Mouse (Mus musculus): ENCODE data around the gene Yars. TPM values are rescaled to one million over a fixed set of nuclear protein-coding genes. Genes with fewer than 3 reads are reported as not detected.

The Yars gene
- polyA plus RNA-seq, 1 experiment from 2014 or later = 115 TPM

GRCm38 (mm10) chr4:129145943-129146342 lies 43.6 kb upstream of the Yars start:
- no peaks in the 10 kb centered on the region for H3K27me3 ChIP-seq (ENCODE audit: control insufficient read depth, insufficient read depth, low read length)
- DNase-seq (ENCODE audit: low spot score) = no peak
- H3K4me3 ChIP-seq (ENCODE audit: low read depth, low read length) = no peak overlapping the region
- peaks cover 2% of the 10 kb centered on the region for H3K36me3 ChIP-seq (ENCODE audit: control insufficient read depth, insufficient read depth, low read length)
- ATAC-seq (ENCODE audit: insufficient read depth, low FRiP score, low TSS enrichment) = no peak
- H3K9ac ChIP-seq (ENCODE audit: low read length) = no peak overlapping the region
- WGBS = 78% methylated on average over 4 of the region's 4 CpGs
- H3K4me1 ChIP-seq (ENCODE audit: control insufficient read depth, insufficient read depth, low read length) = no peaks in the 10 kb centered on the region; the same call in 1 of the 2 replicates
- H3K9me3 ChIP-seq (ENCODE audit: control insufficient read depth, low read length) = no peaks in the 10 kb centered on the region
- H3K4me2 ChIP-seq (ENCODE audit: low read depth) = no peak overlapping the region
- H3K27ac ChIP-seq (ENCODE audit: low read depth, low read length) = no peak overlapping the region

- Histone ChIP-seq H3K27me3 (ENCODE audit: control insufficient read depth, insufficient read depth, low read length) (no peaks in the 10 kb centered on the region), H3K9me3 (ENCODE audit: control insufficient read depth, low read length) (no peaks in the 10 kb centered on the region), H3K4me3 (ENCODE audit: low read depth, low read length) (no peak overlapping the region), H3K4me1 (ENCODE audit: control insufficient read depth, insufficient read depth, low read length) (no peaks in the 10 kb centered on the region), H3K36me3 (ENCODE audit: control insufficient read depth, insufficient read depth, low read length) (no peaks in the 10 kb centered on the region), H3K9ac (ENCODE audit: low read length) (no peak overlapping the region), H3K4me2 (ENCODE audit: low read depth) (no peak overlapping the region), H3K27ac (ENCODE audit: low read depth, low read length) (no peak overlapping the region)
- DNase-seq (ENCODE audit: low spot score) = no peak
- WGBS = 84% methylated on average over 2 of the region's 2 CpGs
- ATAC-seq (ENCODE audit: insufficient read depth, low FRiP score, low TSS enrichment) = no peak
These were observed 43.2 kb upstream of the Yars start for GRCm38 (mm10) chr4:129146392-129146791.

DNA sequence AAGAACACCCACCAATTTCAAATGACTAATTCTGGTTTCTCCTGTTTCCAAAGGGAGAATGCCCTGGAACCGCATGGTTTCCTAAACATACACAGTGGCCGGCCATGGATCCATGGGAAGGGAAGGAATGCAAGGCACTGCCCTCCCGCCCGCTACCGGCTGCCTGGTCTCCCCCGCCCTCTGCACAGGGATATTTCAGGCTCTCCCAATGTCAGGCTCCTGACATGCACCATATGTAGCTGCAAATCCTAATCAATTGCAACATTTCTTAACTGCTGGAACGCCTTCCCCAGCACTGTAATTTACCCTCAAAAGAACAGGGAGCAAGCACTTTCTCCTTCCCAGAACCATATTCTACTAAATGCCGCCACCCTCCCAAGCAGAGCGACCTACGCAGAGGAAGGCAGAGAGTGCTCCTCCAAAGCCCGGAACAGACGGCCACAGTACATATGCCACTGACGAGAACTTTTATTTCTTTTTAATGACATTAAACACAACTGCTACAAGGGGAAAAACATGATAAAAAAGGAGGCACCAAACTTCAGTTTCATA lies 41.9 kb upstream of the Yars start:
- no peak for ATAC-seq (ENCODE audit: insufficient read depth, low FRiP score, low TSS enrichment)
- H3K4me3 ChIP-seq (ENCODE audit: low read depth, low read length) = no peak overlapping the region
- no peaks in the 10 kb centered on the region for H3K27me3 ChIP-seq (ENCODE audit: control insufficient read depth, insufficient read depth, low read length)
- no peak overlapping the region for H3K27ac ChIP-seq (ENCODE audit: low read depth, low read length)
- no peak overlapping the region for H3K9ac ChIP-seq (ENCODE audit: low read length)
- H3K9me3 ChIP-seq (ENCODE audit: control insufficient read depth, low read length) = no peaks in the 10 kb centered on the region
- H3K4me1 ChIP-seq (ENCODE audit: control insufficient read depth, insufficient read depth, low read length) = no peaks in the 10 kb centered on the region
- no peak for DNase-seq (ENCODE audit: low spot score)
- 88% methylated on average over 13 of the region's 13 CpGs for WGBS
- H3K36me3 ChIP-seq (ENCODE audit: control insufficient read depth, insufficient read depth, low read length) = no peaks in the 10 kb centered on the region
- no peak overlapping the region for H3K4me2 ChIP-seq (ENCODE audit: low read depth)

GRCm38 (mm10) chr4:129149321-129149720 lies 40.2 kb upstream of the Yars start:
- DNase-seq (ENCODE audit: low spot score) (no peak), ATAC-seq (ENCODE audit: insufficient read depth, low FRiP score, low TSS enrichment) (no peak)
- Histone ChIP-seq H3K9ac (ENCODE audit: low read length) (no peak overlapping the region), H3K36me3 (ENCODE audit: control insufficient read depth, insufficient read depth, low read length) (no peaks in the 10 kb centered on the region), H3K4me2 (ENCODE audit: low read depth) (no peak overlapping the region), H3K4me1 (ENCODE audit: control insufficient read depth, insufficient read depth, low read length) (no peaks in the 10 kb centered on the region), H3K9me3 (ENCODE audit: control insufficient read depth, low read length) (no peaks in the 10 kb centered on the region), H3K4me3 (ENCODE audit: low read depth, low read length) (no peak overlapping the region), H3K27me3 (ENCODE audit: control insufficient read depth, insufficient read depth, low read length) (no peaks in the 10 kb centered on the region), H3K27ac (ENCODE audit: low read depth, low read length) (peak overlapping the region; percentile 53; the same call in 1 of the 2 replicates)
- WGBS = 55% methylated on average over 1 of the region's 1 CpGs

DNA sequence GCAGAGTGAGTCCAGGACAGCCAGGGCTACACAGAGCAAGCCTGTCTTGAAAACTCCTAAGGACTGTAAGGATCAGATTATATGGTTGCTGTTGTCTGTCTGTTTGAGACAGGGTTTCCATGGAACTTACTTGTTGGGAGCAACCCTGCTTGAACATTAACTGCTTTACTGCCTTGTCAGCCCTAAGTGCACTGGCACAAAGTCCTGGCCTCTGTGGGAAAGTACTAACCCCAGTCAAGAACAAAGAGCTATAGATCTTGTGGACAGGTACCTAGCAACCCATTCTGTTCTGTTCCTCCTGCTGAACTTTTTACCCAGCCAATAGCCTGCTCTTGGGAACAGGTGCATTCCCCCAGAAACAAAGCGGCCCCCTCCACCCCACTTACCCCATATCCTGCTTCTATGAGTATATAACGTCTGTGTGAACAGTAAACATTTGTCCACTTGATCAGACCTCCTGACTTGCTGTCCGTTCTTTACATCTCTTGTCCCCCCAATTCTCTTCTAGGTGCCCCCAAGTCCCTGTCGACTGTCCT lies 38.2 kb upstream of the Yars start:
- Histone ChIP-seq H3K27me3 (ENCODE audit: control insufficient read depth, insufficient read depth, low read length) (no peaks in the 10 kb centered on the region), H3K27ac (ENCODE audit: low read depth, low read length) (no peak overlapping the region), H3K36me3 (ENCODE audit: control insufficient read depth, insufficient read depth, low read length) (no peaks in the 10 kb centered on the region), H3K9me3 (ENCODE audit: control insufficient read depth, low read length) (no peaks in the 10 kb centered on the region), H3K4me2 (ENCODE audit: low read depth) (no peak overlapping the region), H3K9ac (ENCODE audit: low read length) (no peak overlapping the region), H3K4me3 (ENCODE audit: low read depth, low read length) (no peak overlapping the region), H3K4me1 (ENCODE audit: control insufficient read depth, insufficient read depth, low read length) (no peaks in the 10 kb centered on the region)
- 52% methylated on average over 4 of the region's 4 CpGs for whole genome bisulfite sequencing
- ATAC-seq (ENCODE audit: insufficient read depth, low FRiP score, low TSS enrichment) (peak; percentile 58), DNase-seq (ENCODE audit: low spot score) (peak; percentile 35)

DNA sequence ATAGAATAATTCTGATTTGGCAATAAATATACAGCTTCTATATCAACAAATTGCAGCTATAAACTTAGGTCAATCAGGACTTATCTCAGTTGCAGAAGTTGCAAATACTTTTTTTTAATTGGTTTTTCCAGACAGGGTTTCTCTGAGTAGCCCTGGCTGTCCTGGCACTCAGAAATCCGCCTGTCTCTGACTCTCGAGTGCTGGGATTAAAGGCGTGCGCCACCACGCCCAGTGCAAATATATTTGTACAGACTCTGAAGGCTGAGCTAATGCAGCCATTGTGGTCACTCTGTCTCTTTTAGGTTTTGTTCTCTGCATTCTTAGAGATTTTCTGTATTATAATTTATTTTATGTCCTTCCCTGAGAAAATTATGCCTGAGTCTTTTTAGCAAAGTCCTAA lies 32.0 kb upstream of the Yars start:
- 88% methylated on average over 5 of the region's 5 CpGs for WGBS
- Histone ChIP-seq H3K4me1 (ENCODE audit: control insufficient read depth, insufficient read depth, low read length) (no peaks in the 10 kb centered on the region), H3K36me3 (ENCODE audit: control insufficient read depth, insufficient read depth, low read length) (no peaks in the 10 kb centered on the region), H3K4me2 (ENCODE audit: low read depth) (no peak overlapping the region), H3K27ac (ENCODE audit: low read depth, low read length) (no peak overlapping the region), H3K27me3 (ENCODE audit: control insufficient read depth, insufficient read depth, low read length) (no peaks in the 10 kb centered on the region), H3K9me3 (ENCODE audit: control insufficient read depth, low read length) (no peaks in the 10 kb centered on the region), H3K9ac (ENCODE audit: low read length) (no peak overlapping the region), H3K4me3 (ENCODE audit: low read depth, low read length) (no peak overlapping the region)
- ATAC-seq (ENCODE audit: insufficient read depth, low FRiP score, low TSS enrichment) = no peak
- DNase-seq (ENCODE audit: low spot score) = no peak

DNA sequence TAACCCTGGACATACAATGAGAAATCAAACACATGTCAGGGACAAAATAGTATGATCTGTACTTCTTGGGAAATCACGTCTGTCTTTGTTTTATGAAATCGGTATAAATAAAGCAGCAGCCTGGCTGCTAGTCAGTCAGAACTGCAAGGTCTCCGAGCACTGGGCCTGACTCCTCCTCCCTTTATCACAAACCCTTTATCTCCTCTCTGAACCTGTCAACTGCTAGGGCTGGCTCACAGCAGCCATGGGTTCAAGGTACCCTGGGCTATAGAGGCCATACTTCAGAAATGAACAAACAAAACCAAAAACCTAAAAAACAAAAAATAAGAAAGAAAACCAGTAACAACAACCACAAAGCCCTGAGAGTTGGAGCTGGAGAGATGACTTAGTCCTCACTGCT lies 31.0 kb upstream of the Yars start:
- Histone ChIP-seq H3K9me3 (ENCODE audit: control insufficient read depth, low read length) (no peaks in the 10 kb centered on the region), H3K36me3 (ENCODE audit: control insufficient read depth, insufficient read depth, low read length) (0 out of 2 replicates have a peak, but pooled peaks cover 2% of the 10 kb centered on the region), H3K27ac (ENCODE audit: low read depth, low read length) (no peak overlapping the region), H3K4me2 (ENCODE audit: low read depth) (no peak overlapping the region), H3K27me3 (ENCODE audit: control insufficient read depth, insufficient read depth, low read length) (no peaks in the 10 kb centered on the region), H3K4me3 (ENCODE audit: low read depth, low read length) (no peak overlapping the region), H3K4me1 (ENCODE audit: control insufficient read depth, insufficient read depth, low read length) (no peaks in the 10 kb centered on the region), H3K9ac (ENCODE audit: low read length) (no peak overlapping the region)
- DNase-seq (ENCODE audit: low spot score) = no peak
- no peak for ATAC-seq (ENCODE audit: insufficient read depth, low FRiP score, low TSS enrichment)
- WGBS = 80% methylated on average over 3 of the region's 3 CpGs

DNA sequence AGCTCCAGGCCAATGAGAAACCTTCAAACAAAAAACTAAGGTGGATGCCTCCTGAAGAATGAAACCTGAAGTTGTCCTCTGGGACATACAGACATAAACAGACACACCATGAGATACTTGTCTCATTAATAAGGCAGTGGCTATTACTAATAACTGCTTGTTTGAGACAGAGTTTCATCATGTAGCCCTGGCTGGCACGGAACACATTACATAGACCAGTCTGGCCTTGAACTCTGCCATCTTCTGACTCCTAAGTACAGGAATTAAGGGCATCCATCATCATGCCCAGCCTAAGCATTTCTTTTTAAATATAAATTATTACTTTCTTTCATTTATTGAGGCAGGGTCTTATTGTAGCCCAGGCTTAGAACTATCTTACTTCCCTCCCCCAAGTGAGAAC lies 28.5 kb upstream of the Yars start:
- Histone ChIP-seq H3K9me3 (ENCODE audit: control insufficient read depth, low read length) (no peaks in the 10 kb centered on the region), H3K36me3 (ENCODE audit: control insufficient read depth, insufficient read depth, low read length) (peaks cover 7% of the 10 kb centered on the region), H3K27me3 (ENCODE audit: control insufficient read depth, insufficient read depth, low read length) (no peaks in the 10 kb centered on the region), H3K9ac (ENCODE audit: low read length) (no peak overlapping the region), H3K4me1 (ENCODE audit: control insufficient read depth, insufficient read depth, low read length) (no peaks in the 10 kb centered on the region), H3K4me3 (ENCODE audit: low read depth, low read length) (no peak overlapping the region), H3K27ac (ENCODE audit: low read depth, low read length) (no peak overlapping the region), H3K4me2 (ENCODE audit: low read depth) (no peak overlapping the region)
- WGBS = 93% methylated on average over 1 of the region's 1 CpGs
- ATAC-seq (ENCODE audit: insufficient read depth, low FRiP score, low TSS enrichment) (no peak), DNase-seq (ENCODE audit: low spot score) (no peak)

DNA sequence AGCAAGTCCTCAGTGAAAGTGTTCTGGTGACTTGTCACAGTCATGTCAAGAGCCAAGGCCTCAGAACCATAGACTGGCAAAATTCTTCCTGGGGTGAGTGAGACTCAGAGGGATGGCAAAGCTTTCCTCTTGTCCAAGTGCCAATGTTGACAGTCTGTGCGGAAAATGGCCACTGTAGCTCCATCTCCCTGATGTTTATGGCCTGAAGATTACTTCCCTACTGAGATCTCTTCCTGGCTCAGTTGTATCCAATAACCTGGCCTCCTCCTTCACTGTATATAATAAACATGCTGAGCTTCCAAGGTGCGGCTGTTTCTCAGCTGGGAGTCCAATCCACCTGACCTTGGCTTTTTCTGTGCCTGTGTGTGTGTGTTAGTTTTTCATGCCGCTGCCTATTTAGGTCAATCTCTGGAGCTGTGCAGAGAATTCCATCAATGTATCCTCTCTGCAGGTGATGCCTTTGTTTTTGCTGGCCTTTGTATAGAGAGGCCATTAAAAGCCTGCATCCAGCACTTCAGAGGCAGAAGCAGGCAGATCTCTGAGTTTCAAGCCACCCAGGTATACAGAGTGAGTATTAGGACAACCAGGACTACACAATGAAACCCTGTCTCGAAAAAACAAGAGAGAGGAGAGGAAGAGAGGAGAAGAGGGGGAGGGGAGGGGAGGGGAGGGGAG lies 27.8 kb upstream of the Yars start:
- H3K9ac ChIP-seq (ENCODE audit: low read length) = no peak overlapping the region
- peaks cover 7% of the 10 kb centered on the region for H3K36me3 ChIP-seq (ENCODE audit: control insufficient read depth, insufficient read depth, low read length)
- no peaks in the 10 kb centered on the region for H3K9me3 ChIP-seq (ENCODE audit: control insufficient read depth, low read length)
- no peaks in the 10 kb centered on the region for H3K4me1 ChIP-seq (ENCODE audit: control insufficient read depth, insufficient read depth, low read length)
- ATAC-seq (ENCODE audit: insufficient read depth, low FRiP score, low TSS enrichment) = no peak
- no peak overlapping the region for H3K27ac ChIP-seq (ENCODE audit: low read depth, low read length)
- DNase-seq (ENCODE audit: low spot score) = no peak
- WGBS = 84% methylated on average over 4 of the region's 4 CpGs
- H3K4me3 ChIP-seq (ENCODE audit: low read depth, low read length) = no peak overlapping the region
- H3K27me3 ChIP-seq (ENCODE audit: control insufficient read depth, insufficient read depth, low read length) = no peaks in the 10 kb centered on the region
- H3K4me2 ChIP-seq (ENCODE audit: low read depth) = no peak overlapping the region

Data from neural tube, embryonic 11.5 days (tissue).